Mouse (Mus musculus) heart, embryonic 11.5 days (tissue): Measurements from ENCODE around the gene Cpne5. TPM values are rescaled to one million over a fixed set of nuclear protein-coding genes. Genes with fewer than 3 reads are reported as not detected.
A peak's percentile ranks its signal among the peaks of the same experiment; 100 is the strongest.

ENCODE experiments used
- ATAC-seq: fragments of 200-750 bp; cut with Nextera tagmentation; replicated peaks from 2 replicates; pipeline ENCODE4 v1.8.0; 2017; ENCODE audit warnings: moderate library complexity; ENCODE audit not compliant: insufficient number of reproducible peaks, low FRiP score, low TSS enrichment
- H3K27ac ChIP-seq: fragments of 300-500 bp; sonication (generic); 2 replicates; pipeline ENCODE4 v1.5.1; 2014; ENCODE audit warnings: mild to moderate bottlenecking, low read depth, low read length
- H3K27me3 ChIP-seq: fragments of 300-500 bp; sonication (generic); 2 replicates; pipeline ENCODE4 v1.6.1; 2014; ENCODE audit warnings: mild to moderate bottlenecking, low read length, mixed read lengths; ENCODE audit not compliant: control insufficient read depth, insufficient read depth
- H3K36me3 ChIP-seq: fragments of 300-500 bp; sonication (generic); 2 replicates; pipeline ENCODE4 v1.6.1; 2014; ENCODE audit warnings: mild to moderate bottlenecking, low read length, moderate library complexity, mixed read lengths; ENCODE audit not compliant: control insufficient read depth, insufficient read depth
- H3K4me1 ChIP-seq: fragments of 300-500 bp; sonication (generic); 2 replicates; pipeline ENCODE4 v1.6.1; 2014; ENCODE audit warnings: low read length; ENCODE audit not compliant: control insufficient read depth, insufficient read depth
- H3K4me2 ChIP-seq: fragments of 300-500 bp; sonication (generic); 2 replicates; pipeline ENCODE4 v1.6.1; 2014; ENCODE audit warnings: mild to moderate bottlenecking, moderate library complexity
- H3K4me3 ChIP-seq: fragments of 300-500 bp; sonication (generic); 2 replicates; pipeline ENCODE4 v1.5.1; 2014; ENCODE audit warnings: low read depth, low read length
- H3K9ac ChIP-seq: fragments of 300-500 bp; sonication (generic); 2 replicates; pipeline ENCODE4 v1.6.1; 2014; ENCODE audit warnings: mild to moderate bottlenecking, low read depth, low read length, moderate library complexity
- H3K9me3 ChIP-seq: fragments of 300-500 bp; sonication (generic); replicated peaks from 2 replicates; pipeline ENCODE4 v1.6.1; 2016; ENCODE audit warnings: low read length; ENCODE audit not compliant: control insufficient read depth
- WGBS: fragments of 180-500 bp; shearing (Covaris S2); extraction: QIAGEN DNeasy Blood & Tissue Kit; methylation state at CpG from one replicate; pipeline ENCODE4 v1.1.7; 2014; ENCODE audit not compliant: insufficient replicate concordance; 5-methylcytosine and 5-hydroxymethylcytosine counted together
- polyA plus RNA-seq: library from polyadenylated mRNA; unstranded; fragments of >200 nt; fragmentation: Nextera tagmentation; extraction: Ambion mirVana; gene quantifications from 2 replicates; pipeline ENCODE4 v1.2.1, GENCODE M21; 2014

Cpne5 gene
- polyA plus RNA-seq, 1 experiment from 2014 or later = 24.0 TPM

- no peak for ATAC-seq
- H3K27me3 ChIP-seq = peaks cover 34% of the 10 kb centered on the region
Observed at GRCm38 (mm10) chr17:29237267-29237771, 648 bp downstream of the Cpne5 start.

GRCm38 (mm10) chr17:29236111-29236510, 1.9 kb downstream of the Cpne5 start:
- Histone ChIP-seq H3K27me3 (peaks cover 34% of the 10 kb centered on the region), H3K4me1 (peaks cover 10% of the 10 kb centered on the region), H3K9ac (no peak overlapping the region), H3K4me2 (peak overlapping the region; percentile 98), H3K4me3 (no peak overlapping the region), H3K9me3 (no peaks in the 10 kb centered on the region; the same call in 1 of the 2 replicates), H3K27ac (no peak overlapping the region), H3K36me3 (no peaks in the 10 kb centered on the region)
- no peak for ATAC-seq
- WGBS = 32% methylated on average over 7 of the region's 7 CpGs

More at GRCm38 (mm10) chr17:29237267-29237771, 648 bp downstream of the Cpne5 start:
- WGBS = 2% methylated on average over 30 of the region's 32 CpGs
- H3K9me3 ChIP-seq = no peaks in the 10 kb centered on the region; the same call in 1 of the 2 replicates
- H3K27ac ChIP-seq = peak overlapping the region; percentile 5; the same call in 1 of the 2 replicates
- peak overlapping the region; percentile 67 for H3K9ac ChIP-seq
- peak overlapping the region; percentile 67 for H3K4me3 ChIP-seq
- peak overlapping the region; percentile 98 for H3K4me2 ChIP-seq
- H3K36me3 ChIP-seq = no peaks in the 10 kb centered on the region
- peaks cover 16% of the 10 kb centered on the region for H3K4me1 ChIP-seq

DNA sequence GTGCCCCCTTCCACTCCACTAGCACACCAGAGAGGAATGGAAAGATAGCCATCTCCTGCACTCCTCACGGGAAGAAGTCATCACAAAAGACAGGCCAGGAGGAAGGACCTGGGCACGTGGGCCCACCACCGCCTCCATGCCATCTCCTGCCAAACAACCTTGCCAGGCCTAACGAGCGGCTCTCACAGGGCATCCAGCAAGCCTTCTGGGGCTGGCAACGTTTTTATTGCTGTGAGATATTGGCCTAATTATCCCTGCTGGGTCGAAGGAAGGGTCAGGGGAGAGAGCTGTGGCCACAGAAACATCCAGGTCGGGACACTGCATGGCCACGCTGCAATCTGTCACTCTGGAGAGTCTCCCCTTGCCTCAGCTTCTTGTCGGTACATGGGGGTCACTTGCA, 6.9 kb downstream of the Cpne5 start:
- H3K4me2 ChIP-seq = no peak overlapping the region
- ATAC-seq = no peak
- WGBS = 77% methylated on average over 10 of the region's 10 CpGs

GRCm38 (mm10) chr17:29220631-29221030, 17.3 kb downstream of the Cpne5 start:
- no peak for ATAC-seq
- H3K4me1 ChIP-seq = no peaks in the 10 kb centered on the region

More for the DNA sequence above, 6.9 kb downstream of the Cpne5 start:
- 0 out of 2 replicates have a peak, but pooled peaks cover 11% of the 10 kb centered on the region for H3K27me3 ChIP-seq
- H3K4me1 ChIP-seq = no peaks in the 10 kb centered on the region
- no peak overlapping the region for H3K4me3 ChIP-seq
- H3K9me3 ChIP-seq = no peaks in the 10 kb centered on the region; the same call in 1 of the 2 replicates
- H3K27ac ChIP-seq = no peak overlapping the region
- H3K36me3 ChIP-seq = no peaks in the 10 kb centered on the region
- no peak overlapping the region for H3K9ac ChIP-seq

DNA sequence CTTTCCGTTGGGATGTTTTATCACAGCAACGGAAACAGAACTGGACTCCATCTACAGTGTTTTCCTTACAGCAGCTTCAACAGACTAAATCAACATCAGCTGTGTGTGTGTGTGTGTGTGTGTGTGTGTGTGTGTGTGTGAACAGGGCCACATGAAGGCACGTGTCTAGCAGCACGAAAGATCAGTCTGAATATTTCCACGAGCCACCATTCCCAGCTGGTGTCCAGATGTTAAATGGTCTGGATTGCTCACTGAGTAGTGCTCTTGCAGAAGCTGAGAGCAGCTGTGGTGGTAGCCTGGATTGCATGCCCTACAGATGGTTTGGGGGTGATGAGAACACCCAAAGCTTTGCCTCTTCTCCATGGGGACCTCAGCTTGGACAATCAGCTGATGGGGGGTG, 19.9 kb downstream of the Cpne5 start:
- H3K4me2 ChIP-seq = no peak overlapping the region
- 63% methylated on average over 5 of the region's 5 CpGs for WGBS
- H3K27me3 ChIP-seq = 0 out of 2 replicates have a peak, but pooled peaks cover 4% of the 10 kb centered on the region
- H3K27ac ChIP-seq = no peak overlapping the region
- no peaks in the 10 kb centered on the region for H3K9me3 ChIP-seq
- ATAC-seq = no peak
- no peak overlapping the region for H3K9ac ChIP-seq
- no peaks in the 10 kb centered on the region for H3K36me3 ChIP-seq
- H3K4me1 ChIP-seq = 0 out of 2 replicates have a peak, but pooled peaks cover 4% of the 10 kb centered on the region
- no peak overlapping the region for H3K4me3 ChIP-seq

More at GRCm38 (mm10) chr17:29220631-29221030, 17.3 kb downstream of the Cpne5 start:
- H3K4me2 ChIP-seq = no peak overlapping the region
- no peak overlapping the region for H3K4me3 ChIP-seq
- H3K27me3 ChIP-seq = no peaks in the 10 kb centered on the region; the same call in 1 of the 2 replicates
- H3K9me3 ChIP-seq = no peaks in the 10 kb centered on the region
- H3K27ac ChIP-seq = no peak overlapping the region
- 64% methylated on average over 14 of the region's 14 CpGs for WGBS
- H3K36me3 ChIP-seq = no peaks in the 10 kb centered on the region
- H3K9ac ChIP-seq = no peak overlapping the region

DNA sequence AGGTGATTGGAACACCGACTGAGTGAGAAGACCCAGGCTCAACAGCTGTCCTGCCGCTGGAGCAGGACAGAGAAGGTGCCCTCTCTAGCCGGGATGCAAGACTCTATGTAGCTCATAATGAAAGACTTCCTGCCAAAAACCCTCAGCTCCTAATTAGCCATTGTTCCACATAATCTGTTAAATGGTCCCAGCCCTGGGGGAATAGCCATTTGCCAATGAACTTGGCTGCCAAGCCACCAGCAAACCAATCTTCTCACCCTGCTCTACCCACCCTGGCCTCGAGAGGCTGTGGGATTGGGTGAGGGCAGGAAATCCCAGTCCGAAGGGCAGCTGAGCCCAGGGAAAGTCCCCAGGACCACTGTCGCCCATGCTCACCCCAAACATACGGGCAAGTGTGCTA, 21.9 kb downstream of the Cpne5 start:
- H3K27me3 ChIP-seq = 0 out of 2 replicates have a peak, but pooled peaks cover 4% of the 10 kb centered on the region
- H3K9me3 ChIP-seq = no peaks in the 10 kb centered on the region
- ATAC-seq = no peak
- H3K4me3 ChIP-seq = no peak overlapping the region
- no peak overlapping the region for H3K27ac ChIP-seq
- no peaks in the 10 kb centered on the region for H3K36me3 ChIP-seq
- peaks cover 13% of the 10 kb centered on the region; the same call in 1 of the 2 replicates for H3K4me1 ChIP-seq
- no peak overlapping the region for H3K4me2 ChIP-seq
- 70% methylated on average over 7 of the region's 7 CpGs for WGBS
- no peak overlapping the region for H3K9ac ChIP-seq

GRCm38 (mm10) chr17:29214655-29215054, 23.3 kb downstream of the Cpne5 start:
- Histone ChIP-seq H3K27ac (no peak overlapping the region), H3K36me3 (no peaks in the 10 kb centered on the region), H3K4me2 (no peak overlapping the region), H3K9me3 (no peaks in the 10 kb centered on the region), H3K27me3 (0 out of 2 replicates have a peak, but pooled peaks cover 4% of the 10 kb centered on the region), H3K9ac (no peak overlapping the region), H3K4me1 (peaks cover 18% of the 10 kb centered on the region; the same call in 1 of the 2 replicates), H3K4me3 (no peak overlapping the region)
- WGBS = 62% methylated on average over 10 of the region's 10 CpGs
- ATAC-seq = no peak

GRCm38 (mm10) chr17:29214193-29214456, 23.8 kb downstream of the Cpne5 start:
- Histone ChIP-seq H3K4me1 (peaks cover 21% of the 10 kb centered on the region; the same call in 1 of the 2 replicates), H3K9me3 (no peaks in the 10 kb centered on the region), H3K4me3 (no peak overlapping the region), H3K27me3 (0 out of 2 replicates have a peak, but pooled peaks cover 4% of the 10 kb centered on the region), H3K9ac (no peak overlapping the region), H3K4me2 (no peak overlapping the region), H3K36me3 (no peaks in the 10 kb centered on the region), H3K27ac (no peak overlapping the region)
- ATAC-seq = no peak
- 89% methylated on average over 4 of the region's 4 CpGs for WGBS
